Mouse (Mus musculus): ENCODE results near the gene Hcfc1. TPM values are rescaled to one million over a fixed set of nuclear protein-coding genes. Genes with fewer than 3 reads are reported as not detected.

Gene Hcfc1
- 43.1 TPM for polyA plus RNA-seq (2015; fragmentation: Illumina TruSeq; extraction: RNeasy Lipid Tissue Mini Kit (QIAGEN cat#74804); ENCODE audit: low read depth, low replicate concordance)

GRCm38 (mm10) chrX:73966248-73967176, at the start of gene Hcfc1:
TSS of gene Hcfc1 (minus strand) at chrX:73966357.

GRCm38 (mm10) chrX:73930402-73931062, 35.6 kb downstream of the Hcfc1 start, which contains the start of gene Renbp:
TSS of gene Renbp (minus strand) at chrX:73930850.

GRCm38 (mm10) chrX:73921823-73922549, 44.2 kb downstream of the Hcfc1 start, which contains the start of the genes Arhgap4 and Naa10:
TSS of gene Arhgap4 (minus strand) at chrX:73921870.
TSS of gene Naa10 (minus strand) at chrX:73921944.

GRCm38 (mm10) chrX:73895719-73896118, 70.4 kb downstream of the Hcfc1 start, which contains the start of gene L1cam:
TSS of gene L1cam (minus strand) at chrX:73896105.

Other genes starting within 250 kb of the Hcfc1 start
- 9.2 TPM for gene Abcd1, start 249.8 kb downstream of the Hcfc1 start, polyA plus RNA-seq (2015; fragmentation: Illumina TruSeq; extraction: RNeasy Lipid Tissue Mini Kit (QIAGEN cat#74804); ENCODE audit: low read depth, low replicate concordance)
- gene Plxnb3, start 209.3 kb downstream of the Hcfc1 start, polyA plus RNA-seq (2015; fragmentation: Illumina TruSeq; extraction: RNeasy Lipid Tissue Mini Kit (QIAGEN cat#74804); ENCODE audit: low read depth, low replicate concordance), result 12.9 TPM
- 13.8 TPM for gene Srpk3, start 192.0 kb downstream of the Hcfc1 start, polyA plus RNA-seq (2015; fragmentation: Illumina TruSeq; extraction: RNeasy Lipid Tissue Mini Kit (QIAGEN cat#74804); ENCODE audit: low read depth, low replicate concordance)
- gene Idh3g, start 179.5 kb downstream of the Hcfc1 start, polyA plus RNA-seq (2015; fragmentation: Illumina TruSeq; extraction: RNeasy Lipid Tissue Mini Kit (QIAGEN cat#74804); ENCODE audit: low read depth, low replicate concordance), result 264 TPM
- 145 TPM for gene Ssr4, start 179.3 kb downstream of the Hcfc1 start, polyA plus RNA-seq (2015; fragmentation: Illumina TruSeq; extraction: RNeasy Lipid Tissue Mini Kit (QIAGEN cat#74804); ENCODE audit: low read depth, low replicate concordance)
- gene Pdzd4, start 141.4 kb downstream of the Hcfc1 start, polyA plus RNA-seq (2015; fragmentation: Illumina TruSeq; extraction: RNeasy Lipid Tissue Mini Kit (QIAGEN cat#74804); ENCODE audit: low read depth, low replicate concordance), result 82.2 TPM
- gene Avpr2, start 74.3 kb downstream of the Hcfc1 start, polyA plus RNA-seq (2015; fragmentation: Illumina TruSeq; extraction: RNeasy Lipid Tissue Mini Kit (QIAGEN cat#74804); ENCODE audit: low read depth, low replicate concordance), result not detected
- 98.7 TPM for gene L1cam, start 70.3 kb downstream of the Hcfc1 start, polyA plus RNA-seq (2015; fragmentation: Illumina TruSeq; extraction: RNeasy Lipid Tissue Mini Kit (QIAGEN cat#74804); ENCODE audit: low read depth, low replicate concordance)
- gene Arhgap4, start 44.5 kb downstream of the Hcfc1 start, polyA plus RNA-seq (2015; fragmentation: Illumina TruSeq; extraction: RNeasy Lipid Tissue Mini Kit (QIAGEN cat#74804); ENCODE audit: low read depth, low replicate concordance), result 3.8 TPM
- gene Naa10, start 44.4 kb downstream of the Hcfc1 start, polyA plus RNA-seq (2015; fragmentation: Illumina TruSeq; extraction: RNeasy Lipid Tissue Mini Kit (QIAGEN cat#74804); ENCODE audit: low read depth, low replicate concordance), result 66.1 TPM
- gene Renbp, start 35.5 kb downstream of the Hcfc1 start, polyA plus RNA-seq (2015; fragmentation: Illumina TruSeq; extraction: RNeasy Lipid Tissue Mini Kit (QIAGEN cat#74804); ENCODE audit: low read depth, low replicate concordance), result 7.2 TPM
- 52.5 TPM for gene Irak1, start 57.6 kb upstream of the Hcfc1 start, polyA plus RNA-seq (2015; fragmentation: Illumina TruSeq; extraction: RNeasy Lipid Tissue Mini Kit (QIAGEN cat#74804); ENCODE audit: low read depth, low replicate concordance)
- 1.2 TPM for gene Opn1mw, start 161.1 kb upstream of the Hcfc1 start, polyA plus RNA-seq (2015; fragmentation: Illumina TruSeq; extraction: RNeasy Lipid Tissue Mini Kit (QIAGEN cat#74804); ENCODE audit: low read depth, low replicate concordance)
- gene Mecp2, start 169.0 kb upstream of the Hcfc1 start, polyA plus RNA-seq (2015; fragmentation: Illumina TruSeq; extraction: RNeasy Lipid Tissue Mini Kit (QIAGEN cat#74804); ENCODE audit: low read depth, low replicate concordance), result 40.9 TPM
- not detected for gene Tex28, start 201.5 kb upstream of the Hcfc1 start, polyA plus RNA-seq (2015; fragmentation: Illumina TruSeq; extraction: RNeasy Lipid Tissue Mini Kit (QIAGEN cat#74804); ENCODE audit: low read depth, low replicate concordance)
- 0.24 TPM for gene Tktl1, start 210.9 kb upstream of the Hcfc1 start, polyA plus RNA-seq (2015; fragmentation: Illumina TruSeq; extraction: RNeasy Lipid Tissue Mini Kit (QIAGEN cat#74804); ENCODE audit: low read depth, low replicate concordance)